Mouse (Mus musculus) right cerebral cortex, postnatal 25 days (tissue): Measurements from ENCODE around the gene Hcn2.
A peak's percentile ranks its signal among the peaks of the same experiment; 100 is the strongest.
"Not testable (repeated sequence)": the region's sequence is repeated elsewhere in the genome, so short reads cannot be mapped to it uniquely, and the experiment has no call there.

Experiments
- DNase-seq: peaks from one replicate; pipeline ENCODE4 v3.0.0; 2022

The Hcn2 gene

GRCm38 (mm10) chr10:79745898-79746773 is 29.7 kb downstream of the Hcn2 start, which contains the start of gene Polrmt:
Polrmt (minus strand) TSS chr10:79746581.
- DNase-seq: peak; percentile 93

GRCm38 (mm10) chr10:79746774-79747151 is 30.3 kb downstream of the Hcn2 start:
- DNase-seq: no peak

GRCm38 (mm10) chr10:79748496-79748895 is 32.1 kb downstream of the Hcn2 start:
- DNase-seq: no peak

- peak; percentile 75 for DNase-seq
Measured at GRCm38 (mm10) chr10:79754856-79755516, 38.6 kb downstream of the Hcn2 start, which contains the start of gene Fgf22. Fgf22 (plus strand) TSS chr10:79755076.

GRCm38 (mm10) chr10:79755854-79756253 is 39.4 kb downstream of the Hcn2 start:
- DNase-seq: no peak

- no peak for DNase-seq
Measured at GRCm38 (mm10) chr10:79756660-79757059, 40.2 kb downstream of the Hcn2 start.

GRCm38 (mm10) chr10:79759675-79760074 is 43.2 kb downstream of the Hcn2 start:
- DNase-seq: not testable (repeated sequence)

GRCm38 (mm10) chr10:79760603-79761143 is 44.2 kb downstream of the Hcn2 start:
- no peak for DNase-seq

- DNase-seq: no peak
Measured at GRCm38 (mm10) chr10:79762875-79763274, 46.4 kb downstream of the Hcn2 start.

GRCm38 (mm10) chr10:79764234-79764633 is 47.8 kb downstream of the Hcn2 start:
- DNase-seq: no peak

GRCm38 (mm10) chr10:79765228-79765745 is 48.9 kb downstream of the Hcn2 start:
- no peak for DNase-seq

GRCm38 (mm10) chr10:79766001-79766507 is 49.6 kb downstream of the Hcn2 start:
- DNase-seq: no peak

- peak; percentile 98 for DNase-seq
Measured at GRCm38 (mm10) chr10:79766508-79767325, 50.3 kb downstream of the Hcn2 start, which contains the start of gene Rnf126. Rnf126 (minus strand) TSS chr10:79766952.

GRCm38 (mm10) chr10:79767372-79768244 is 51.2 kb downstream of the Hcn2 start:
- peak; percentile 95 for DNase-seq

GRCm38 (mm10) chr10:79768400-79768799 is 52.0 kb downstream of the Hcn2 start:
- peak; percentile 56 for DNase-seq

- DNase-seq: no peak
Measured at GRCm38 (mm10) chr10:79769329-79769728, 52.9 kb downstream of the Hcn2 start.

- DNase-seq: no peak
Measured at GRCm38 (mm10) chr10:79772320-79772719, 55.9 kb downstream of the Hcn2 start.

GRCm38 (mm10) chr10:79773208-79773607 is 56.8 kb downstream of the Hcn2 start:
- DNase-seq: no peak

GRCm38 (mm10) chr10:79774486-79775279 is 58.2 kb downstream of the Hcn2 start:
- DNase-seq: no peak

GRCm38 (mm10) chr10:79777103-79777531 is 60.7 kb downstream of the Hcn2 start, which contains the start of gene Fstl3:
Fstl3 (plus strand) TSS chr10:79777272.
- DNase-seq: no peak
